Mouse (Mus musculus) heart, postnatal 0 days (tissue): Measurements from ENCODE around the gene Colq. TPM values are rescaled to one million over a fixed set of nuclear protein-coding genes. Genes with fewer than 3 reads are reported as not detected.

Source experiments
- ATAC-seq: fragments of 200-750 bp; cut with Nextera tagmentation; 2 replicates; pipeline ENCODE4 v1.8.0; 2017; ENCODE audit warnings: low read depth, moderate number of reproducible peaks, moderate library complexity; ENCODE audit not compliant: insufficient read depth
- DNase-seq: peaks from one replicate; pipeline ENCODE4 v3.0.0-alpha.2; 2016; ENCODE audit warnings: low spot score
- H3K27ac ChIP-seq: fragments of 300-500 bp; sonication (generic); 2 replicates; pipeline ENCODE4 v1.5.1; 2014; ENCODE audit warnings: low read depth, mild to moderate bottlenecking
- H3K27me3 ChIP-seq: fragments of 300-500 bp; sonication (generic); 2 replicates; pipeline ENCODE4 v1.6.1; 2014; ENCODE audit warnings: low read length, mixed read lengths; ENCODE audit not compliant: control insufficient read depth, insufficient read depth
- H3K36me3 ChIP-seq: fragments of 300-500 bp; sonication (generic); replicated peaks from 2 replicates; pipeline ENCODE4 v1.6.1; 2014; ENCODE audit warnings: low read length, mixed read lengths; ENCODE audit not compliant: control insufficient read depth, insufficient read depth
- H3K4me1 ChIP-seq: fragments of 300-500 bp; sonication (generic); 2 replicates; pipeline ENCODE4 v1.6.1; 2014; ENCODE audit warnings: antibody characterized with exemption; ENCODE audit not compliant: control insufficient read depth, insufficient read depth
- H3K4me2 ChIP-seq: fragments of 300-500 bp; sonication (generic); 2 replicates; pipeline ENCODE4 v1.6.1; 2014; ENCODE audit warnings: low read depth, mild to moderate bottlenecking, low read length, moderate library complexity
- H3K4me3 ChIP-seq: fragments of 300-500 bp; sonication (generic); 2 replicates; pipeline ENCODE4 v1.5.1; 2014; ENCODE audit warnings: low read depth, low read length
- H3K9ac ChIP-seq: fragments of 300-500 bp; sonication (generic); replicated peaks from 2 replicates; pipeline ENCODE4 v1.6.1; 2014; ENCODE audit warnings: low read depth, low read length, mixed read lengths
- H3K9me3 ChIP-seq: fragments of 300-500 bp; sonication (generic); replicated peaks from 2 replicates; pipeline ENCODE4 v1.6.1; 2016; ENCODE audit warnings: low read length; ENCODE audit not compliant: control insufficient read depth
- CTCF ChIP-seq: IDR thresholded peaks from 2 replicates; pipeline ENCODE4 v1.5.1; 2016; ENCODE audit warnings: antibody characterized with exemption, control low read depth, low read depth
- EP300 ChIP-seq: IDR thresholded peaks from 2 replicates; pipeline ENCODE4 v1.6.1; 2016; ENCODE audit warnings: antibody characterized with exemption, low read depth
- WGBS: fragments of 180-500 bp; shearing (Covaris S2); extraction: QIAGEN DNeasy Blood & Tissue Kit; methylation state at CpG from one replicate; pipeline ENCODE4 v1.1.7; 2014; 5-methylcytosine and 5-hydroxymethylcytosine counted together
- polyA plus RNA-seq: library from polyadenylated mRNA; unstranded; fragments of >200 nt; fragmentation: Nextera tagmentation; extraction: Ambion mirVana; gene quantifications from 2 replicates; pipeline ENCODE4 v1.2.1, GENCODE M21; 2015
- total RNA-seq: library from RNA; depleted of rRNA; stranded (reverse); fragments of >200 nt; gene quantifications from 2 replicates; pipeline ENCODE4 v1.2.3, GENCODE M21; 2014; ENCODE audit warnings: low replicate concordance

Gene Colq
- total and polyA plus RNA-seq, 2 experiments from 2014 or later: 7.5 to 13.8 TPM

DNA sequence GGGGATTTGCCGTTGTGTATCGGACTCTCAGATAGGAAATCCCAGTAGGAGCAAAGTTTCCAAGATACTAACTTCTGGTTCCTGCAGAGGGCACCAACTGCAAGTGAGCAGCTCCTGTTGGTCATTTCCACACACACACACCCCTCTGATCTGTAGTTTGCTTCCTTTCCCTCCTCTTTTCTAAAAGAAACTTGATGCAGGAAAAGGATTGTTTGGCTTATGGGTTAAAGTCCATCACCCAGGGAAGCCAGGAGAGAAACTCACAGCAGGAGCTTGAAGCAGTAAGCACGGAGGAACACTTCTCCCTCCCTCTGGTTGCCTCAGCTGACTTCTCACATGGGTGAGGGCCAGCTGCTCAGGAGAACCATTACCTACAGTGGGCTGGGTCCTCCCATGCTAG, 72.0 kb downstream of the Colq start:
- Histone ChIP-seq H3K9me3 (no peaks in the 10 kb centered on the region), H3K36me3 (peaks cover 8% of the 10 kb centered on the region; the same call in 1 of the 2 replicates), H3K4me1 (no peaks in the 10 kb centered on the region), H3K9ac (no peak overlapping the region), H3K4me3 (no peak overlapping the region), H3K27ac (no peak overlapping the region), H3K4me2 (peak overlapping the region; percentile 22; the same call in 1 of the 2 replicates), H3K27me3 (no peaks in the 10 kb centered on the region)
- DNase-seq (peak; percentile 70), ATAC-seq (peak; percentile 62; the same call in 1 of the 2 replicates)
- no peak for TF ChIP-seq EP300
- TF ChIP-seq CTCF: peak; percentile 65
- 22% methylated on average over 3 of the region's 3 CpGs for WGBS

DNA sequence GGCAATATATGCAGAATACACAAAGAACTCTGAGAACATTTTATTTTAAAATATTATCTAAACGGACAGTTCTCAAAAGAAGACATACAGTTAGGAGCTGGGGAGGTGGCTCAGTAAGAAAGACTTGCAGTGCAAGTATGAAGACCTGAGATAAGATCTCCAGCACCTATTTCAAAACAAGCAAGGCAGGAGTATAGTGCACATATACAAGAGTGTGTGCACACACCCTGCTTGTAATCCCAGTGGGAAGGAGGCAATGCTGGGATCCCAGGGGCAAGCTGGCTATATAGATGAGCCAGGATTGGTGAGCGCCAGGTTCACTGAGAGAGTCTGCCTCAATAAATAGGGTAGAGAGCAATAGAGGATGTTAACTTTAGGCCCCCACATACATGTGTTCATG, 75.2 kb downstream of the Colq start:
- H3K27me3 ChIP-seq: no peaks in the 10 kb centered on the region
- ATAC-seq: no peak

DNA sequence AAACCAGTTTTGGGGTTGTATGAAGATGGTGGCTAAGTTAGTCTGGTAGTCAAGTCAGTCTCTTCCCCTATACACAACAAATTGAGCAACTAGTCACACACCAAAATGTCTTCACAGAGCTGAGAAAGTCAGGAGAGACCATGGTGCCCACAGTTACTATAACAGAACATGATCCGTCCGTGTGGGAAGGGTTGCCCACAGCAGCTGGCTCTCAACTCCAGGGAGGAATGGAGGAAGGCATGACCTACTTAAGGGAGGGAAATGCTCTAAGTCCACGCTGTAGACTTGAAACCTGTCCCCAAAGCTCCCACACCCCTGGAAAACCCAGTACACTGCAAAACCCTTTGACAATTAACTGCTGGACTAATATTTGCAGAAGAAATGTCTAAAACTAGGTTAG, 80.8 kb downstream of the Colq start:
- no peak for TF ChIP-seq CTCF
- no peak for TF ChIP-seq EP300
- Histone ChIP-seq H3K27me3 (no peaks in the 10 kb centered on the region), H3K4me2 (no peak overlapping the region), H3K36me3 (peaks cover 38% of the 10 kb centered on the region), H3K4me3 (no peak overlapping the region), H3K4me1 (peaks cover 4% of the 10 kb centered on the region; the same call in 1 of the 2 replicates), H3K27ac (no peak overlapping the region), H3K9me3 (no peaks in the 10 kb centered on the region), H3K9ac (no peak overlapping the region)
- no peak for ATAC-seq
- WGBS: 82% methylated on average over 3 of the region's 3 CpGs
- DNase-seq: no peak

More for the DNA sequence above, 75.2 kb downstream of the Colq start:
- no peak for DNase-seq
- Histone ChIP-seq H3K4me1 (no peaks in the 10 kb centered on the region), H3K27ac (no peak overlapping the region), H3K36me3 (no peaks in the 10 kb centered on the region), H3K4me2 (no peak overlapping the region), H3K9ac (no peak overlapping the region), H3K4me3 (no peak overlapping the region), H3K9me3 (no peaks in the 10 kb centered on the region)
- WGBS: 92% methylated on average over 2 of the region's 2 CpGs
- TF ChIP-seq CTCF: no peak
- TF ChIP-seq EP300: no peak

DNA sequence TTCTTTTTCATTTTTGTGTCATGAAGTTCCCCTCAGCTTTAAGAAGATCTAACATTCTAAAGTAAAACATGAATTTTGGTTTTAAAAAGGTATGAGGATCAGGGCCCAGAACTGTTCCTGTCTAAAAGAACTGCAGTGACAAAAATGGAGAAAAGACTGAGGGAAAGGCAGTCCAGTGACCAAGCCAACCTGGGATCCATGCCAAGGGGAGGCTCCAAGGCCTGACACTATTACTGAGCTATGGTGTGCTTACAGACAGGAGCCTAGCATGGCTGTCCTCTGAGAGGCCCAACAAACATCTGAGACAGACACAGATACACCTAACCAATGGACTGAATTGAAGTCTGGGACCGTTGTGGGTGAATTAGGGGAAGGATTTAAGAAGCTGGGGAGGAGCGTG, 81.2 kb downstream of the Colq start:
- H3K4me3 ChIP-seq: no peak overlapping the region
- H3K4me1 ChIP-seq: peaks cover 4% of the 10 kb centered on the region; the same call in 1 of the 2 replicates
- H3K36me3 ChIP-seq: peaks cover 42% of the 10 kb centered on the region
- no peaks in the 10 kb centered on the region for H3K27me3 ChIP-seq
- TF ChIP-seq CTCF: no peak
- no peak for TF ChIP-seq EP300
- ATAC-seq (no peak), DNase-seq (peak; percentile 38)
- H3K9me3 ChIP-seq: no peaks in the 10 kb centered on the region
- WGBS: 87% methylated on average over 2 of the region's 2 CpGs
- no peak overlapping the region for H3K9ac ChIP-seq
- no peak overlapping the region for H3K27ac ChIP-seq
- no peak overlapping the region for H3K4me2 ChIP-seq

DNA sequence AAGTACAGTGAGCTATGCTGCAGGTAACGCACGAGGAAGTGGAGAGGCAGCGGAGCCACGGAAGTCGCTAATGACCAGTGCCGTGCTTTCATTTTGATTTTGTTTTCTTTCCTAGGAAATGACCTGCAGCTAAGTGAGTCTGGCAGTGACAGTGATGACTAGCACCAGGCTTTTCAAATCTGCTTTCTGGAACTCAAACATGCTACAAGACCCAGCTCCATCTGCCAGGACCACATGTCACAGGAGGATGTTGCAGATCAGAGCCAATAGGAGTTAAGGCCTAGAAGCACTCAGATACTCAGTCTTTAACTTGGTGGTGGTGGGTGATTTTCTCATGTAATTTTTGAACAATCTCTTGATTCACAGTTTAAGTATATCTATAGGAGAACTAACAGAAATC, 84.7 kb downstream of the Colq start:
- Histone ChIP-seq H3K9me3 (no peaks in the 10 kb centered on the region), H3K36me3 (peaks cover 75% of the 10 kb centered on the region), H3K27me3 (no peaks in the 10 kb centered on the region), H3K4me1 (peaks cover 4% of the 10 kb centered on the region; the same call in 1 of the 2 replicates), H3K9ac (no peak overlapping the region), H3K27ac (no peak overlapping the region), H3K4me2 (no peak overlapping the region), H3K4me3 (no peak overlapping the region)
- DNase-seq: no peak
- TF ChIP-seq CTCF (no peak), EP300 (no peak)
- 96% methylated on average over 6 of the region's 6 CpGs for WGBS
- ATAC-seq: no peak

DNA sequence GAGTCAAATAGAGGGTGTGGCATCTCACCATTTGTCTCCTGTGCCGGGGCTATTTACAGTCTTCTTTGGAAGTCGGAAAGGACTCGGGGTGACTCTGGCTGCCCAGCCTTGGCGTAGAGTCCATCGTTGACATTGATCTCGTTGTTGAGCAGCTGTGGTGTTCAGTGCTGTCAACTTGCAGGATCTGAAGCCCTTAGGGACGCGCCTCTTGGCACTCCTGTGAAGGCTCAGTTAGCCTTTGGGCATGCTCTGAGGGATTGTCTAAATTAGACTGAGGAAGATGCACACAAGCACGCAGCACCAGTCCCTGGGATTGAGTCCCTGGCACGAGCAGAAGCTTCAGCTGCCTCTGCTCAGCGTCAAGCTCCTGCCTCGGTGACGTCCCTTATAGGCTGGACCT, 87.7 kb downstream of the Colq start:
- H3K4me1 ChIP-seq: 0 out of 2 replicates have a peak, but pooled peaks cover under 1% of the 10 kb centered on the region
- no peaks in the 10 kb centered on the region for H3K9me3 ChIP-seq
- ATAC-seq (no peak), DNase-seq (no peak)
- no peak for TF ChIP-seq EP300
- TF ChIP-seq CTCF: no peak
- 79% methylated on average over 13 of the region's 13 CpGs for WGBS
- no peak overlapping the region for H3K9ac ChIP-seq
- no peak overlapping the region for H3K27ac ChIP-seq
- H3K36me3 ChIP-seq: peaks cover 94% of the 10 kb centered on the region
- no peak overlapping the region for H3K4me2 ChIP-seq
- no peaks in the 10 kb centered on the region for H3K27me3 ChIP-seq
- no peak overlapping the region for H3K4me3 ChIP-seq
